Mouse (Mus musculus): Measurements from ENCODE around the gene Hgfac. TPM values are rescaled to one million over a fixed set of nuclear protein-coding genes. Genes with fewer than 3 reads are reported as not detected.

The Hgfac gene
- polyA plus RNA-seq, 1 experiment = 1.1 TPM

GRCm38 (mm10) chr5:35073235-35073634 lies 31.9 kb downstream of the Hgfac start:
- H3K27me3 ChIP-seq (ENCODE audit: control insufficient read depth, insufficient read depth, low read length, poor library complexity, severe bottlenecking) = no peaks in the 10 kb centered on the region
- H3K4me3 ChIP-seq (ENCODE audit: low read depth, low read length) = no peak overlapping the region
- no peaks in the 10 kb centered on the region for H3K4me1 ChIP-seq (ENCODE audit: control insufficient read depth, insufficient read depth, low read length)
- no peaks in the 10 kb centered on the region for H3K9me3 ChIP-seq (replicated peaks; ENCODE audit: control insufficient read depth, insufficient read depth, low read length, poor library complexity, severe bottlenecking)
- H3K27ac ChIP-seq (ENCODE audit: insufficient read depth, low read length) = no peak overlapping the region
- TF ChIP-seq POLR2A (IDR thresholded peaks at IDR 0.05; ENCODE audit: insufficient read depth, low read length) (no peak), EP300 (IDR thresholded peaks at IDR 0.05; ENCODE audit: insufficient read depth, low read depth, low read length) (no peak), CTCF (IDR thresholded peaks at IDR 0.05; ENCODE audit: low read depth, low read length) (no peak)
- H3K36me3 ChIP-seq (ENCODE audit: control insufficient read depth, insufficient read depth, low read length, poor library complexity, severe bottlenecking) = no peaks in the 10 kb centered on the region
- H3K9ac ChIP-seq (ENCODE audit: low read depth, poor library complexity, severe bottlenecking) = no peak overlapping the region

- TF ChIP-seq EP300 (IDR thresholded peaks at IDR 0.05; ENCODE audit: insufficient read depth, low read depth, low read length) = no peak
- Histone ChIP-seq H3K9ac (ENCODE audit: low read depth, poor library complexity, severe bottlenecking) (no peak overlapping the region), H3K27ac (ENCODE audit: insufficient read depth, low read length) (no peak overlapping the region), H3K36me3 (ENCODE audit: control insufficient read depth, insufficient read depth, low read length, poor library complexity, severe bottlenecking) (no peaks in the 10 kb centered on the region), H3K27me3 (ENCODE audit: control insufficient read depth, insufficient read depth, low read length, poor library complexity, severe bottlenecking) (no peaks in the 10 kb centered on the region), H3K4me3 (ENCODE audit: low read depth, low read length) (no peak overlapping the region), H3K4me1 (ENCODE audit: control insufficient read depth, insufficient read depth, low read length) (no peaks in the 10 kb centered on the region), H3K9me3 (replicated peaks; ENCODE audit: control insufficient read depth, insufficient read depth, low read length, poor library complexity, severe bottlenecking) (no peaks in the 10 kb centered on the region)
Observed at GRCm38 (mm10) chr5:35073992-35074391, 32.7 kb downstream of the Hgfac start.

GRCm38 (mm10) chr5:35076369-35076768 lies 35.1 kb downstream of the Hgfac start:
- Histone ChIP-seq H3K9me3 (replicated peaks; ENCODE audit: control insufficient read depth, insufficient read depth, low read length, poor library complexity, severe bottlenecking) (no peaks in the 10 kb centered on the region), H3K9ac (ENCODE audit: low read depth, poor library complexity, severe bottlenecking) (no peak overlapping the region), H3K27me3 (ENCODE audit: control insufficient read depth, insufficient read depth, low read length, poor library complexity, severe bottlenecking) (no peaks in the 10 kb centered on the region), H3K36me3 (ENCODE audit: control insufficient read depth, insufficient read depth, low read length, poor library complexity, severe bottlenecking) (no peaks in the 10 kb centered on the region), H3K4me3 (ENCODE audit: low read depth, low read length) (no peak overlapping the region), H3K27ac (ENCODE audit: insufficient read depth, low read length) (no peak overlapping the region), H3K4me1 (ENCODE audit: control insufficient read depth, insufficient read depth, low read length) (no peaks in the 10 kb centered on the region)
- TF ChIP-seq POLR2A (IDR thresholded peaks at IDR 0.05; ENCODE audit: insufficient read depth, low read length) (no peak), EP300 (IDR thresholded peaks at IDR 0.05; ENCODE audit: insufficient read depth, low read depth, low read length) (no peak), CTCF (IDR thresholded peaks at IDR 0.05; ENCODE audit: low read depth, low read length) (no peak)

GRCm38 (mm10) chr5:35079101-35079500 lies 37.8 kb downstream of the Hgfac start:
- Histone ChIP-seq H3K9ac (ENCODE audit: low read depth, poor library complexity, severe bottlenecking) (no peak overlapping the region), H3K27ac (ENCODE audit: insufficient read depth, low read length) (no peak overlapping the region), H3K4me1 (ENCODE audit: control insufficient read depth, insufficient read depth, low read length) (no peaks in the 10 kb centered on the region), H3K9me3 (replicated peaks; ENCODE audit: control insufficient read depth, insufficient read depth, low read length, poor library complexity, severe bottlenecking) (no peaks in the 10 kb centered on the region), H3K4me3 (ENCODE audit: low read depth, low read length) (peak overlapping the region; percentile 32), H3K36me3 (ENCODE audit: control insufficient read depth, insufficient read depth, low read length, poor library complexity, severe bottlenecking) (no peaks in the 10 kb centered on the region), H3K27me3 (ENCODE audit: control insufficient read depth, insufficient read depth, low read length, poor library complexity, severe bottlenecking) (no peaks in the 10 kb centered on the region)
- TF ChIP-seq EP300 (IDR thresholded peaks at IDR 0.05; ENCODE audit: insufficient read depth, low read depth, low read length) = no peak
- TF ChIP-seq POLR2A (IDR thresholded peaks at IDR 0.05; ENCODE audit: insufficient read depth, low read length) = no peak
- TF ChIP-seq CTCF (IDR thresholded peaks at IDR 0.05; ENCODE audit: low read depth, low read length) = no peak

DNA sequence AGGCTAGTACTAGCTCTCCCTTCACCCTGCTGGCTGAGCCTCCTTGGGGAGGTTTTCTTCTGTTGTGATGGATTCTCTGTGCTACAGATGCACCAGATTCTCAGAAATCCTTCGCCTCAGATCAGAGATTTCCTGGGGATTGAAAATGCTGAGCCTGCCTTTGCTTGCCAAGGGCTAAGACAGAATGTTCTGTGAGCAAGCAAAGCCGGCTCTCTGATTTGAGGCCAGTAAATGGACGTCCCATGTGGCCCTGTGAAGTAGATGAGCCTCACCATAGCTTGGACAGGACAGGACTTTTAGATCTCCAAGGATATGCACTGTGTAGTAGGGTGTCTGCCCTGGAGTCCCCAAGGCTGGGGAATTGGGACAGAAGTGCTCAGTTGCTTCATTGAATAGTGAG lies 43.6 kb downstream of the Hgfac start:
- Histone ChIP-seq H3K4me3 (ENCODE audit: low read depth, low read length) (no peak overlapping the region), H3K36me3 (ENCODE audit: control insufficient read depth, insufficient read depth, low read length, poor library complexity, severe bottlenecking) (no peaks in the 10 kb centered on the region), H3K4me1 (ENCODE audit: control insufficient read depth, insufficient read depth, low read length) (no peaks in the 10 kb centered on the region), H3K9ac (ENCODE audit: low read depth, poor library complexity, severe bottlenecking) (no peak overlapping the region), H3K9me3 (replicated peaks; ENCODE audit: control insufficient read depth, insufficient read depth, low read length, poor library complexity, severe bottlenecking) (no peaks in the 10 kb centered on the region), H3K27ac (ENCODE audit: insufficient read depth, low read length) (no peak overlapping the region), H3K27me3 (ENCODE audit: control insufficient read depth, insufficient read depth, low read length, poor library complexity, severe bottlenecking) (no peaks in the 10 kb centered on the region)
- TF ChIP-seq POLR2A (IDR thresholded peaks at IDR 0.05; ENCODE audit: insufficient read depth, low read length) = no peak
- no peak for TF ChIP-seq CTCF (IDR thresholded peaks at IDR 0.05; ENCODE audit: low read depth, low read length)
- TF ChIP-seq EP300 (IDR thresholded peaks at IDR 0.05; ENCODE audit: insufficient read depth, low read depth, low read length) = no peak

DNA sequence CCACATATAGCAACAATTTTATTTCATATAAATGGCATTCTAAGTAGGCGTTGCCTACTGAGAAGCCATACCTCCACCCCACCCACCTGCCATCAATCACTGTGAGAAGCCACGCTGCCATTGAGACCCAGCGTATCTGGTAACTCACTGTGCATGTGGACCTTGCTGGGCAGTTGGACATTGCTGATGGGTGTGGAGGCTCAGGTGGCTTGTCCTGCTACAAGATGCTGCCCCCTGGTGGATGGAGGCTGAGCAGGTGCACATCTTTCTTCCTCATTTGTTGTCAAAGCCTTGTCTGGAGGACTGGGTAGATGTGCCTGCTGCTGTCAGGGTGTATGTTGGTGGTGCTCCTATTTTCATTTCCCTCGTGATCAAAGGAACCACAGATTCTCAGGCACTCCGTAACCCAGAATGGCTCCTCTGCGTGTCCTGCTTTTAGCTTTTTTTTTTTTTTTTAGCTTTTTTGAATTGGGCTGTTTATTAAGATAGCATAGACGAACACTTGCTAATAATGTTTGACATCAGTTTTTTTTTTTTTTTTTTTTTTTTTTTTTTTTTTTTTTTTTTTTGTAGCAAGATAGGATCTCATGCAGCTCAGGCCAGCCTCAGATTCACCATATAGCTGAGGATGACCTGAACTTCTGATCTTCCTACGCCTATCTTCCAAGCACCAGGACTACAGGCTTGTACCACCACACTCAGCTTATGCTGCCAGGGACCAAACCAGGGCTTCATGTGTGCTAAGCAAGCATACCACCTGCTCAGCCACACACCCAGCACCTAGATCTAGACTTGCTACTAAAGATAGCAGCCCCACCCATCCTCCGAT lies 47.7 kb downstream of the Hgfac start:
- H3K4me3 ChIP-seq (ENCODE audit: low read depth, low read length) = no peak overlapping the region
- H3K27ac ChIP-seq (ENCODE audit: insufficient read depth, low read length) = no peak overlapping the region
- H3K4me1 ChIP-seq (ENCODE audit: control insufficient read depth, insufficient read depth, low read length) = no peaks in the 10 kb centered on the region
- TF ChIP-seq POLR2A (IDR thresholded peaks at IDR 0.05; ENCODE audit: insufficient read depth, low read length) (no peak), CTCF (IDR thresholded peaks at IDR 0.05; ENCODE audit: low read depth, low read length) (peak; percentile 98)
- no peak overlapping the region for H3K9ac ChIP-seq (ENCODE audit: low read depth, poor library complexity, severe bottlenecking)
- no peaks in the 10 kb centered on the region for H3K9me3 ChIP-seq (replicated peaks; ENCODE audit: control insufficient read depth, insufficient read depth, low read length, poor library complexity, severe bottlenecking)
- H3K27me3 ChIP-seq (ENCODE audit: control insufficient read depth, insufficient read depth, low read length, poor library complexity, severe bottlenecking) = no peaks in the 10 kb centered on the region
- H3K36me3 ChIP-seq (ENCODE audit: control insufficient read depth, insufficient read depth, low read length, poor library complexity, severe bottlenecking) = peaks cover 7% of the 10 kb centered on the region

Measured in ES-Bruce4 (cell line).